Mouse (Mus musculus) thymus, postnatal 36 days (tissue): ENCODE results near the gene Tmem170b.
A peak's percentile ranks its signal among the peaks of the same experiment; 100 is the strongest.

Experiments
- DNase-seq, 2 experiments: peaks; one replicate each; pipeline ENCODE4 v3.0.0; 2022; ENCODE audit warnings: mixed read lengths in 2 of 2

Tmem170b gene

GRCm38 (mm10) chr13:41614982-41615381 lies 9.3 kb downstream of the Tmem170b start:
- no peak for DNase-seq

DNA sequence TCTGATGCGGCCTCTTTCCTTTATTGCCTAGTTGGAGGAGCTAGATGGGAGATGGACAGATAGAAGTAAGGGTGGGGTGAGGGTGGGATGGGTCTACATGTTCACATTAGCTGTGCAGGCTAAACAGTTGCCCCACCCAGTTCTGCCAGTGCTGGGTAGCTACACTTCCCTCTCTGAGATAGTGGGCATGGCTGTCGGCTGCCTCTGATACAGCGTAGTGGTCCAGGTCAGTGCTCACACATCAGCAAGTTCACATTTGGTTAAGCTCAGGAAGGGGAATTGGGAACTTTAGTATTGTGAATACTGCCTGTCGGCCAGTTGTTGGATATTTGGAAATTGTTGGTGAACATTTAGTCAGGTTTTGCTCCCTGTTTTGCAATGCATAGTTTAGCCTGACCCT lies 13.8 kb downstream of the Tmem170b start:
- DNase-seq = no peak

GRCm38 (mm10) chr13:41620132-41620531 lies 14.4 kb downstream of the Tmem170b start:
- no peak for DNase-seq

GRCm38 (mm10) chr13:41624123-41624522 lies 18.4 kb downstream of the Tmem170b start:
- no peak for DNase-seq

DNA sequence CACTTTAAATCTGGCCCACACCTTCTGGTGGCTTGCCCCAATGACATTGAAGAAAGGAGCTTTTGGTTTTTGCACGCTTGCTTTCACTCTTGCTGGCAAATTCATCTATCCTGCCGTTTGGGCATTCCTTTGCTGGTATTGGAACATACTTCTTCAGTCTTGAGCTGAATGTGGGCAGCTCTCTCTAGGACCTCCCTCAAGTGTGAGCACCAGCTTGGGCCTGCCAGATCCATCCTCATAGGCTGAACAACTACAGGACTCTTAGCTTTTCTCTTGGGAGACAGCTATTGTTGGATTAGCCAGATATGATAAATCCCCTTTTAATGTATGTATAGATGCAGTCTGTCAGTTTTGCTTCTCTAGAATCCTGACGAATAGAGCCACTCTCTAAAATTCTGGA lies 19.5 kb downstream of the Tmem170b start:
- no peak for DNase-seq

DNA sequence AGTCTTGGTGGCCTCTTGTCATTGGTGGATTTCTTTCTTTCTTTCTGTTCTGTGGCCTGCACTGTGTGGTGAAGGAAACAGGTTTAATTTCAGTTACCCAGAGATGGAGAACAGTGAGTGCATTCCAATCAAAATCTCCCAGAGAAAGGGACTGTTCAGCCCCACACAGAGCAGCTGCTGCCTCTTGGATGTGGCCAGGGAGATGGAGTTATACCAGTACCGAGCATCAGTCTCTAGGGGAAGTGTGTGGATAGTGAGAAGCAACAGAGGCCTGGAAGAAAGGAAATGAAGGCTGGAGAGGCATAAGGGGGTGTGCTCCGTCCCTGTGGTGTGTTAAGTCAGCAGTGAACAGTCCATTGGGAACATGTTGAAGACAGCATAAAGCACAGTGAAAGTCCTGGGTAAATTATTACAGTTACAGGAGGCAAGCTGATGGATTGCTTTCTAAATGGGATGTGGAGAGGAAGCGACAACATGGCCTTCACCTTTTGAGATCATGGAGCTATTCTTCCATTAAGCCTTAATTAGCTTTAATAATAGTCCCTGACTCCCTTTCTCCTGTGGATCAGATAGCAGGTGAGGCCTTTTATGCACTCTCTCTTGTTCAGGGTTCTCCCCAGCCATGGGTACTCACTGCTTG lies 21.7 kb downstream of the Tmem170b start:
- DNase-seq = no peak

- DNase-seq = peak; percentile 69 to 76
Measured at GRCm38 (mm10) chr13:41634401-41634818, 28.7 kb downstream of the Tmem170b start.

GRCm38 (mm10) chr13:41638083-41638482 lies 32.4 kb downstream of the Tmem170b start:
- no peak for DNase-seq

DNA sequence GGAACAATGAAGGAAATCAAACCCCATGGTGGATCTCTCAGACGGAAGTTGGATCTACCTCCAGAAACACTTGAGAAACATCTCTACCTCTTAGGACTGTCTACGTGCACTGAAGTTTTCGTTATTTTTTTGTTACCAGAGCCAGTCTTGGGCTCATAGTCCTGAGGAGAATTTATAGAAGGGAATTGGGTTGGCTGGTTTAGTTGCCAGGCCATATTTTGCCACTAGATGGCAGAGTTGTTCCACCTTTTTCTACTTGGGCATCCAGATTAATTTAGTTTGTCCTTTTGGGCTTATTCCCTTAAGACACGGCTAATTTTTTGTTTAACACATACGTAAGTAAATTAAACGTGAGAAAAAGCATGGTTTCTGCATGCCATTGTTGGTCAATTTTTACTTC lies 37.1 kb downstream of the Tmem170b start:
- DNase-seq = peak in 1 of 2 experiments; percentile 21

DNA sequence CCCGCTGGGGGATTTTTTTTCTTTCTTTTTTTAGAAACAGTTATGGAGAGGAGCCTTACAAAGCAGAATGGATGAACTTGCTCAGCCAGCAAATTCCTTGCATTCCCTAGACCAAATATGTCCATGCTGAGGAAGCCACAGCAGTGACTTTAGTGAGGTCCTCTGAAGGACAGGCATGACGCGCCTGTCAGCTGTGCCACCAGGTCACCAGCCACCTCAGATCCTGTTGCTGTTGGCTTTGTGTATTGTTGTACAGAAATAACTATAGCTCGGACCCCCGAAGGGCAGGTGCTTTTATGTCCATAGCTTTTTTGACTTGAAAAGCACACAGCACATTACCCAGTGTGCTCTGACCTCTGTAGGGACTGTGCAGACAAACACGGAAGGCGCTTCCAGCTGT lies 38.1 kb downstream of the Tmem170b start:
- no peak for DNase-seq

DNA sequence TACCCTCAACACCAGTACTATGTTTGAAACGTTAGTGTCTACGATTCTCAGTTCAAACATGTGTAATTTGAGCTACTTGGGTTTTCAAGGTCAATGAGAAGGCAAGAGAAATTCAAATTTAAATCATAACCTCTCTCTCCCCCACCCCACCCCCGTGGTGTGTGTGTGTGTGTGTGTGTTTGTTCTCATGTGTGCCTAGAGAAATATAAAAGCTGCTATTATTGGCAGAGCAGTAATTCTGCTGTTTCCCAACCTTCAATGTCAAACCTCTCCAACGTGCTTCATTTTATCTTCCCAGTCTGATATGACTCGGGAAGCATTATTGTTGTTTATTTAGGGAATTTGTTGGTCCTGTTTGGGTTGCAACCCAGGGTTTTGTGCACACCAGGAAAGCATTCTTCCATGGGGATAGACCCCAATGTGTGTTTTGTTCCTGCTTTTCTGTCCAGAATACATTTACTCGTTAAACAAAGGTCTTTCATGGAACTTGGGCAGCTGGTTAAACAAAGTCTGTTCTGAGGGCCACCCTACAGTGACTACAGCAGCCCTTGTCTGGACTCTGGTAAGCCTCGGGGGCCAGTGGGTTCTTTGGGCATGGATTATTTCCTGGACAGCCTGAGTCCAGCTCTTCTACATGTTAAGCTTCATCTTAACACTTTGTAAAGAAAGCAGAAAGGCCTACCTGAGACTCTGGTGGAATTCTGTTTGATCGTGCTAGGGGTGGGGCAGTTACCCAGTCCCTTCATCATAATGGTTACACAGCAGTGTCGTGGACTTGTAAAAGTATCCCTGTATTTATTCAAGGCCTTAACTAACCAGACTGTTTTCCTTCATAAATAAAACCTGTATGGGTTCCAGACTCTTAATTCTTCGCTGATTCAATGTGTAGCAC lies 39.1 kb downstream of the Tmem170b start:
- DNase-seq = no peak

DNA sequence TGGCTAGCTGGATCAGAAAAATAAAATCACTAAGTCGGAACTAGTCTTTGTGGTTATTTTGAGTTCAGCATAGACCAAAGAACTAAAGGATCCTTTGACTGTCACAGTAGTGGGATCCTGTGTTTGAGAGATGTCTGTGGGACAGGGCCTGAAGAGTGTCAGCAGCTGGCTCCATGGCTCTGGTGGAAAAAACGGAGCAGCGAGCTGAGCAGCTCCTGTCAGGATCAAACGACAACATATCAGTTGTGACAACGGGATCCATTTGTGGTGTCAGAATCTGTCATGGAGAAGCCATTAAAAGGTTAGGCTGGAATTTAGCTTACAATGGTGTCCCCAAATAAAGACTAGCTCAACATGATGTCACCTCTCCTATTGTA lies 39.8 kb downstream of the Tmem170b start:
- DNase-seq = no peak

- no peak for DNase-seq
Measured at GRCm38 (mm10) chr13:41647976-41648375, 42.3 kb downstream of the Tmem170b start.

DNA sequence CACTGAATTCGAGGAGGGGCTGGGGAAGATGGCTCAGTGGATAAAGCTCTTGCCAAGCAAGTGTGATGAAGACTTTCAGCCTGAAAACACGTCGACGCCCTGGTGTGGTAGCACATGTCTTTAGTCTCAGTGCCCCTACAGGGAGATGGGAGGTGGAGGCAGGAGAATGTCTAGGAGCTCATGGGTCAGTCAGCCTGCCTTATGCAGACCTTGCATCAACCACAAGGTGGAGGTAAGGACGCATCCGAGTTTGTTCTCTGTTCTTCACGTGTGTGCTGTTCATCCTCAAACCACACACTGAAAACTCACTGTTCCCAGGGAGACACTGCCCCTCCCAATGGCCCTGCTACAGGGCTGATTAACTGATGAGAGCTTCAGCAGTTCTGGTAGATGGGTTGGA lies 45.0 kb downstream of the Tmem170b start:
- no peak for DNase-seq

DNA sequence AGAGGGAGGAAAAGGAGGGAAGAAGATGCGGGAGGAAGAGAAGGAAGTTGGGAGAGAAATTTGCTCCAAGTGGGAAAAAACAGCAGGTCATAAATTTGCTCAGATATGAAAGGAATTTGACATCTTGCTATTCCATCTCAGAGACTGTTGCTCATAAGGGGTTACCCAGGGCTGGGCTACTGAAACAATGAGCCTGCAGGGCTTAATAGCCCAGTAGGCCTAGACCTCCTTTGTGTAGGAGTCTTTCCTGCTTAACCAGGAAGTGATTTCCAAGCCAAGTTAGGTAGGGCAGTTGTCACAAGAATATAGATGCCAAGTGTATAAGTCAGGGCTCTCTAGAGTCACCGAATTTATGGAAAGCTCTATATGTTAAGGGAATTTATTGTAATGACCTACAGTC lies 48.1 kb downstream of the Tmem170b start:
- DNase-seq = no peak

GRCm38 (mm10) chr13:41655576-41656090 lies 49.9 kb downstream of the Tmem170b start:
- DNase-seq = no peak

DNA sequence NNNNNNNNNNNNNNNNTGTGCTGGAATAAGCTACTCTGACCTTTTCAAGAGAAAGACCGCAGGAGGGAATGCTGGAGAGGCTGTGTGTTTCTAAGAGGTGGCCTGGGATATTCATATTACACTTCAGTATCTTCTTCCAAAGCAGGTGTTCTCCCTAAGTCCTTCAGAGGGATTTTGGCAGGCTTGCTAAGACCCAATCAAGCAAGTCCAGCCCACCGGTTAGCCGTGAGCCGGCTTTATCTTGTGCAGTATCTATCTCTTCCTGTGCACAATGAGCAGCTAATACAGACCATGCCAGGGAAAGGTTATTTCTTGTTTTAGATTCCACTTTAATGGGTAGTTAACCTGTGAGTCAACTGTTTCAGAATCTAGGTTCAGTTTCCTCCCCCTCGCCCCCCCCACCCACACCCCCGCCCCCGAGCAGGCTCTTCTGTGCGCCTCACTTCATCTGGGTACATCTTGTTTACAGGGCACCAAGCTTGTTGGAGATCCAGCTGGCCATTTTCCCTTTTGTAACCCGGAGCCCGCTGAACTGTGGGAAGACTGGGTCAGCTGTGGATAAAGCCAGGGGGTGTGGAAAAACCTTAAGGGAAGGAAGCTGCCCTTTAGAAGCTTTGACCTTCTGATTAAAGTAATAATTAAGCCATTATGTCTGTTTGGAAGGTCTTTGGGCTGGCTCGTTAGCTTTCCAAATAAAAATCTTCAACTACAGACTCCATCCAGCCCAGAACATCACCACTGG lies 54.5 kb downstream of the Tmem170b start:
- no peak for DNase-seq

DNA sequence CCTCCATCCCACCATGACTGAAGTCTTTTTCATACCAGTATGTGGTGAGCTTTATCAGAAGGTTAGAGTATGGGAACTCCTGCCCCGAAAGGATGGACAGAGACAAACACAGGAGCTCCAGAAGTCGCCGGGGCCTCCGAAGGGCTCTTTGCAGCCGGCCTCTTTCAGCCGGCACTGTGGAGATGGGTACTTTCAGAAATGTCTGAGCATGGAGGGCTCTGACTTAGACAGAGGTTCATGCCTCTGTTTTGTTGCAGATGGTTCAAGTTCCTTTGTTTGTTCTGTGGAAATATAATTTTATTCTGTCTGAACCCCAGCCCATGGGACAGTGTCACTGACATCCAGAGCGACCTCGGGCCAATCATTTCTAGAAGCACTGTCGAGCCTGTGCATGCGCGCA lies 55.4 kb downstream of the Tmem170b start:
- no peak for DNase-seq

- DNase-seq = no peak
Measured at GRCm38 (mm10) chr13:41662401-41663070, 56.8 kb downstream of the Tmem170b start.

GRCm38 (mm10) chr13:41663501-41664195 lies 57.9 kb downstream of the Tmem170b start:
- DNase-seq = no peak

- no peak for DNase-seq
Measured at GRCm38 (mm10) chr13:41669951-41670350, 64.2 kb downstream of the Tmem170b start.
